Mouse (Mus musculus): ENCODE measurements at regions not wholly inside any gene's neighbourhood (a gene's known extent, or its start where the extent isn't known, plus 50 kb on each side); places are given as distances from the start of the nearest gene placed in this dataset.

GRCm38 (mm10) chr10:98695371-98695725 lies 218.9 kb upstream of the Atp2b1 start:
- DNase-seq: no peak
- intact Hi-C loops (cut with DNase I): no loop called here

GRCm38 (mm10) chr10:98697866-98698265 lies 216.3 kb upstream of the Atp2b1 start:
- intact Hi-C loops (cut with DNase I): no loop called here
- peak; percentile 24 for DNase-seq

GRCm38 (mm10) chr10:98699579-98699978 lies 214.6 kb upstream of the Atp2b1 start:
- no peak for DNase-seq
- intact Hi-C loops (cut with DNase I): no loop called here

GRCm38 (mm10) chr10:98700407-98700806 lies 213.8 kb upstream of the Atp2b1 start:
- DNase-seq: no peak
- intact Hi-C loops (cut with DNase I): no loop called here

GRCm38 (mm10) chr10:98701285-98701684 lies 212.9 kb upstream of the Atp2b1 start:
- no peak for DNase-seq
- intact Hi-C loops (cut with DNase I): no loop called here

GRCm38 (mm10) chr10:98702470-98703215 lies 211.6 kb upstream of the Atp2b1 start:
- no peak for DNase-seq
- intact Hi-C loops (cut with DNase I): no loop called here

GRCm38 (mm10) chr10:98703642-98704293 lies 210.4 kb upstream of the Atp2b1 start:
- intact Hi-C loops (cut with DNase I): no loop called here
- no peak for DNase-seq

- intact Hi-C loops (cut with DNase I): no loop called here
- no peak for DNase-seq
Observed at GRCm38 (mm10) chr10:98704559-98704958, 209.6 kb upstream of the Atp2b1 start.

GRCm38 (mm10) chr10:98717856-98718255 lies 196.3 kb upstream of the Atp2b1 start:
- intact Hi-C loops (cut with DNase I): no loop called here
- no peak for DNase-seq

GRCm38 (mm10) chr10:98718706-98719105 lies 195.5 kb upstream of the Atp2b1 start:
- DNase-seq: no peak
- intact Hi-C loops (cut with DNase I): no loop called here

- no peak for DNase-seq
- intact Hi-C loops (cut with DNase I): no loop called here
Observed at GRCm38 (mm10) chr10:98720256-98721005, 193.8 kb upstream of the Atp2b1 start.

GRCm38 (mm10) chr10:98725110-98725509 lies 189.1 kb upstream of the Atp2b1 start:
- intact Hi-C loops (cut with DNase I): no loop called here

GRCm38 (mm10) chr10:98727130-98727529 lies 187.1 kb upstream of the Atp2b1 start:
- no peak for DNase-seq
- intact Hi-C loops (cut with DNase I): no loop called here

More at GRCm38 (mm10) chr10:98725110-98725509, 189.1 kb upstream of the Atp2b1 start:
- DNase-seq: no peak

- intact Hi-C loops (cut with DNase I): no loop called here
- DNase-seq: no peak
Observed at GRCm38 (mm10) chr10:98728396-98729030, 185.7 kb upstream of the Atp2b1 start.

GRCm38 (mm10) chr10:98733950-98734585 lies 180.1 kb upstream of the Atp2b1 start:
- DNase-seq: no peak
- intact Hi-C loops (cut with DNase I): no loop called here

- no peak for DNase-seq
- intact Hi-C loops (cut with DNase I): no loop called here
Observed at GRCm38 (mm10) chr10:98740507-98741147, 173.6 kb upstream of the Atp2b1 start.

- intact Hi-C loops (cut with DNase I): no loop called here
- no peak for DNase-seq
Observed at GRCm38 (mm10) chr10:98741398-98741797, 172.8 kb upstream of the Atp2b1 start.

- intact Hi-C loops (cut with DNase I): no loop called here
- DNase-seq: peak; percentile 94
Observed at GRCm38 (mm10) chr10:98742822-98743605, 171.2 kb upstream of the Atp2b1 start.

GRCm38 (mm10) chr10:98744246-98744645 lies 170.0 kb upstream of the Atp2b1 start:
- DNase-seq: no peak
- intact Hi-C loops (cut with DNase I): no loop called here
